Mouse (Mus musculus) midbrain, embryonic 15.5 days (tissue): Measurements from ENCODE around the gene Abhd17a. TPM values are rescaled to one million over a fixed set of nuclear protein-coding genes. Genes with fewer than 3 reads are reported as not detected.

Experiments used
- ATAC-seq: fragments of 200-750 bp; cut with Nextera tagmentation; replicated peaks from 2 replicates; pipeline ENCODE4 v1.8.0; 2017; ENCODE audit warnings: moderate TSS enrichment
- H3K27ac ChIP-seq: fragments of 300-500 bp; sonication (generic); 2 replicates; pipeline ENCODE4 v1.5.1; 2015; ENCODE audit warnings: mild to moderate bottlenecking, inconsistent platforms
- H3K27me3 ChIP-seq: fragments of 300-500 bp; sonication (generic); replicated peaks from 2 replicates; pipeline ENCODE4 v1.6.1; 2015; ENCODE audit warnings: inconsistent platforms
- H3K36me3 ChIP-seq: fragments of 300-500 bp; sonication (generic); replicated peaks from 2 replicates; pipeline ENCODE4 v1.6.1; 2015; ENCODE audit warnings: inconsistent platforms
- H3K4me1 ChIP-seq: fragments of 300-500 bp; sonication (generic); 2 replicates; pipeline ENCODE4 v1.6.1; 2015; ENCODE audit warnings: inconsistent platforms
- H3K4me2 ChIP-seq: fragments of 300-500 bp; sonication (generic); 2 replicates; pipeline ENCODE4 v1.6.1; 2015; ENCODE audit warnings: inconsistent platforms, mild to moderate bottlenecking, moderate library complexity
- H3K4me3 ChIP-seq: fragments of 300-500 bp; sonication (generic); 2 replicates; pipeline ENCODE4 v1.5.1; 2015; ENCODE audit warnings: mild to moderate bottlenecking, inconsistent platforms
- H3K9ac ChIP-seq: fragments of 300-500 bp; sonication (generic); 2 replicates; pipeline ENCODE4 v1.6.1; 2015; ENCODE audit warnings: mild to moderate bottlenecking, inconsistent platforms
- H3K9me3 ChIP-seq: fragments of 300-500 bp; sonication (generic); 2 replicates; pipeline ENCODE4 v1.6.1; 2016; ENCODE audit warnings: inconsistent platforms
- WGBS: fragments of 180-500 bp; shearing (Covaris S2); methylation state at CpG from one replicate; pipeline ENCODE4 v1.1.7; 2015; ENCODE audit warnings: mixed read lengths; 5-methylcytosine and 5-hydroxymethylcytosine counted together
- polyA plus RNA-seq: library from polyadenylated mRNA; unstranded; fragments of >200 nt; fragmentation: Nextera tagmentation; extraction: Ambion mirVana; gene quantifications from 2 replicates; pipeline ENCODE4 v1.2.1, GENCODE M21; 2015

Abhd17a gene
- polyA plus RNA-seq, 1 experiment from 2014 or later, result 126 TPM

GRCm38 (mm10) chr10:80570419-80570818 lies 19.7 kb downstream of the Abhd17a start:
- peak overlapping the region; percentile 11; the same call in 1 of the 2 replicates for H3K9ac ChIP-seq
- no peak overlapping the region for H3K27ac ChIP-seq

DNA sequence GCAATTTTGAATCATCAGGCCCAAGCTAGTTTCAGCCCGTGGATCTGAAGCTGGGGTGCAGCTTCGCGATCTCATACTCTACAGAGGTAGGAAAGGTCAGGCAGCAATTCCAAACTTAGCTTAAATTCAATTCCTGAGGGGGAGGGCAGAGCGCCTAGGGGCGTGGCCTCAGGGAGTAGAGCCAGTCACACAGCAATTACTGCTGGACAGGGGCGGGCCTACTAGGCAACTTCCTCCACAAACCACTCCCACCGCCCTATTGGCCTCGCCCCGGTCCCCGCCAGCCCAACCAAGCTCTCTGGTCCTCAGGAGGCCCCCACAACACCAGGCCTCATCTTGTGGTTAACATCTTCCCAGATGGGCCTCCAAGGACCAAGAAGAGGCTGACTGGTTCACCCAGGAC lies 20.5 kb downstream of the Abhd17a start:
- Histone ChIP-seq H3K27me3 (no peaks in the 10 kb centered on the region), H3K4me2 (no peak overlapping the region), H3K4me3 (no peak overlapping the region), H3K9me3 (no peaks in the 10 kb centered on the region), H3K4me1 (peaks cover 42% of the 10 kb centered on the region), H3K27ac (no peak overlapping the region), H3K36me3 (no peaks in the 10 kb centered on the region), H3K9ac (no peak overlapping the region)
- ATAC-seq, result no peak
- 37% methylated on average over 10 of the region's 10 CpGs for WGBS

More at GRCm38 (mm10) chr10:80570419-80570818, 19.7 kb downstream of the Abhd17a start:
- no peak overlapping the region for H3K4me3 ChIP-seq
- no peak for ATAC-seq
- no peaks in the 10 kb centered on the region for H3K36me3 ChIP-seq
- H3K4me1 ChIP-seq, result peaks cover 50% of the 10 kb centered on the region
- H3K9me3 ChIP-seq, result no peaks in the 10 kb centered on the region
- no peaks in the 10 kb centered on the region for H3K27me3 ChIP-seq
- 89% methylated on average over 10 of the region's 10 CpGs for WGBS
- H3K4me2 ChIP-seq, result peak overlapping the region; percentile 36; the same call in 1 of the 2 replicates

DNA sequence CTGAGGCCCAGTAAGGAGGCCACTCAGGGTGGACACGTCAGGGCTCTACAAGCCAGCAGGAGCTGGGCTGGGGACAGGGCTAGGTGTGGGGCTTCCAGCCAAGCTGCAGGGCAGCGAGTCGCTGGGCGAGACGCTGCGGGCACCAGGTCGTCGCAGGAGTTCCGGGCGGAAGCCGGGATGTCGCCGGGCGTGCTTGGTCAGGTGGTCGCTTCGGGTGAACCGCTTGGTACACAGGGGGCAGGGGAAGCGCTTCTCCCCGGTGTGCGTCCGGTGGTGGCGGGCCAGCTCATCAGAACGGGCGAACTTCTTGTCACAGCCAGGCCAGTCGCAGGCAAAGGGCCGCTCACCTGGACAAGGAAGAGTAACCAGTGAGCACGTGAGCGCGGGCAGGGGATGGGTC lies 21.3 kb downstream of the Abhd17a start:
- H3K4me1 ChIP-seq, result peaks cover 34% of the 10 kb centered on the region

DNA sequence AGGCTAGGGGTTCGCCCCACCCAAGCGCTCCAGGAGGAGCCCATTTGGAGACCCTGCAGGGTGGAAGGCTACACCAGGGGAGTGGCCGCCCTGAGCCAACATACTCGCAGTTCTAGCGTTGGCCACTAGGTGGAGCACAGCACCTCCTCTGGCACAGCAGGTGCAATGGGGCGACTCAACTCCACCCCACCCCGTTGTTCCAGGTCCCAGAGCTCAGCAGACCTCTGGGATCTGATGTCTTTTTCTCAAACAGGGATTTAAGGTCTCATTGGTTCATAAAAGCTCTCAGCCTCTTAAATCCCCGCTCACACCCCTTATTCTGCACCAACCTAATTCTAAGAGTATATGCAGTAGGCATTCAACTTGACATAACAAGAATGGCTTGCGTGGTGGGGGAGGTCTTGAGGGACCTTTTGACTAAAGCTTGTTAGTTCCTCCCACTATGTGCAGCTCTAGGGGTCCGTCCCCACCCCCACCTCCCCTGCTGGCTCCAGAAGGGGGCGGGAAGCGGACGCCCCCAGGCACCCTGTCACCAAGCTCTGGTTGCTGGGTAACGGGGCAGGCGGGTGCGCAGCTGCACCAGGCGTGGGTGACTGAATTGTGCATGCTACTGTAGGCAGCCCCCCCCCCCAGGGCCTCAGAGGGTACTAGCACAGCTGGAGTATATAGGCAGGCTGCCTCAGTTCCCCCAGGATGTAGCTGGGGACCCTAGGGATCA lies 23.6 kb downstream of the Abhd17a start:
- Histone ChIP-seq H3K9ac (no peak overlapping the region), H3K4me2 (peak overlapping the region; percentile 44), H3K27me3 (no peaks in the 10 kb centered on the region), H3K27ac (peak overlapping the region; percentile 78), H3K36me3 (no peaks in the 10 kb centered on the region), H3K4me3 (peak overlapping the region; percentile 11), H3K4me1 (peaks cover 36% of the 10 kb centered on the region), H3K9me3 (no peaks in the 10 kb centered on the region)
- 13% methylated on average over 17 of the region's 17 CpGs for WGBS
- ATAC-seq, result peak; percentile 59

More for the DNA sequence above, 21.3 kb downstream of the Abhd17a start:
- H3K9ac ChIP-seq, result no peak overlapping the region
- 96% methylated on average over 29 of the region's 29 CpGs for WGBS
- H3K36me3 ChIP-seq, result no peaks in the 10 kb centered on the region
- no peak for ATAC-seq
- no peaks in the 10 kb centered on the region for H3K27me3 ChIP-seq
- no peaks in the 10 kb centered on the region for H3K9me3 ChIP-seq
- no peak overlapping the region for H3K27ac ChIP-seq
- no peak overlapping the region for H3K4me2 ChIP-seq
- no peak overlapping the region for H3K4me3 ChIP-seq

- Histone ChIP-seq H3K27me3 (no peaks in the 10 kb centered on the region), H3K4me2 (peak within 1 kb of the TSS; percentile 79), H3K4me1 (peaks cover 50% of the 10 kb centered on the region), H3K36me3 (no peaks in the 10 kb centered on the region), H3K9me3 (no peaks in the 10 kb centered on the region), H3K9ac (peak within 1 kb of the TSS; percentile 89), H3K4me3 (peak within 1 kb of the TSS; percentile 81), H3K27ac (peak within 1 kb of the TSS; percentile 89)
- under 1% methylated on average over 72 of the region's 72 CpGs for WGBS
- peak; percentile 86 for ATAC-seq
These were observed 28.8 kb downstream of the Abhd17a start, which contains the start of gene Rexo1 for GRCm38 (mm10) chr10:80561116-80561944. Gene Rexo1 (minus strand): TSS chr10:80561560.

GRCm38 (mm10) chr10:80560621-80561020 lies 29.5 kb downstream of the Abhd17a start:
- Histone ChIP-seq H3K27ac (peak overlapping the region; percentile 89; the same call in 1 of the 2 replicates), H3K9ac (peak overlapping the region; percentile 89), H3K4me1 (peaks cover 48% of the 10 kb centered on the region), H3K27me3 (no peaks in the 10 kb centered on the region), H3K36me3 (no peaks in the 10 kb centered on the region), H3K9me3 (no peaks in the 10 kb centered on the region), H3K4me2 (peak overlapping the region; percentile 79), H3K4me3 (peak overlapping the region; percentile 81)
- 2% methylated on average over 13 of the region's 13 CpGs for WGBS
- ATAC-seq, result no peak

- H3K36me3 ChIP-seq, result no peaks in the 10 kb centered on the region
- peaks cover 48% of the 10 kb centered on the region for H3K4me1 ChIP-seq
- no peak overlapping the region for H3K9ac ChIP-seq
- no peak overlapping the region for H3K4me3 ChIP-seq
- H3K27ac ChIP-seq, result no peak overlapping the region
- WGBS, result 87% methylated on average over 7 of the region's 7 CpGs
- no peak overlapping the region for H3K4me2 ChIP-seq
- ATAC-seq, result no peak
- no peaks in the 10 kb centered on the region for H3K27me3 ChIP-seq
- no peaks in the 10 kb centered on the region for H3K9me3 ChIP-seq
These were observed 30.7 kb downstream of the Abhd17a start for GRCm38 (mm10) chr10:80559431-80559830.

DNA sequence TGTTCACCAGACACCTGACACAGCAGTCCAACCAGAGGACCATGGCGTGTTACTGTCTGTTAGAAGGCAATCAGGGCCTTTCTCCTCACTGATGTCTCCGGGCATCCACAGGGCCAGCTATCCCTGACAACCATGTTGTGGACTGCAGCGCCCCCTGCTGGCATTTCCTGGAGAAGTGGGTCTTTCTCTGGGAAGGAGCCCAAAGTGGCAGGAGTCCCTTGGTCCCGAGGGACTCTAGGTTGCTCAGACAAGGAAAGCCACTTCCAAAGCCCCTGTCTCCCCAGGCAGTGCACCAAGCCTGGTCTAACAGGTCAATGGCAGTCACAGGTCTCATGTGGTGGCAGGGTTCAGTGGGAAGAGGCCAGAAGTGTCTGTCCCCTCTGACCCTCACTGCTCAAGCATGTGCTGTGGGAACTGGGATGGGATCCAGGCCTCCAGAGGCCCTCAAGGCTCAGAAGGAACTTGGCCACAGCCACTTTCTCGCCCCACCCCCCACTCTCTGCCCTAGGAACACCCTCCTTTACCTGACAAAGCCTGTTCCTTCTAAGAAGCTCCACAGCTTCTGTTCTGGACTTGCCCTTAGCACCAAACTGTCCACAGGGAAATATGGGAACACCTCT lies 32.7 kb downstream of the Abhd17a start:
- Histone ChIP-seq H3K36me3 (no peaks in the 10 kb centered on the region), H3K9me3 (no peaks in the 10 kb centered on the region), H3K9ac (no peak overlapping the region), H3K4me2 (no peak overlapping the region), H3K4me1 (peaks cover 41% of the 10 kb centered on the region), H3K27ac (no peak overlapping the region), H3K27me3 (no peaks in the 10 kb centered on the region), H3K4me3 (no peak overlapping the region)
- WGBS, result 32% methylated on average over 5 of the region's 5 CpGs
- ATAC-seq, result no peak

DNA sequence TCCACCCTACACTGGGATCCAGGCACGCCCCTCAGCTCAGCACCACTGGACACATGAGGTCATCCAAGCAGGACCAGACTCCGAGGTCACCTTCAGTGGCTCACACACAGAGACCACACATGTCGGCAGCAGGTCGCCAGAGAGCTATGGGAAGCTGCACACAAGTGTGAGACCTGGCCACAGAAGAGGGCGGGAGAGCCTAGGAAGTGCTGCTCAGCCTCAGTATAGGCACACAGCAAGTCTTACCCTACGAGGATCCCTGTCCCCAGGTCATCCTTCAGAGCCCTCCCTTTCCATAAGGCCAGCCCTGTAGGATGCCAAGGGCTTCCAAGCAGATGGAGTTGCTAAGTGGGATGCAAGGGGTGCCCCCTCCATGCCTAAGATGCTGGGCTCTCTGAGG lies 36.1 kb downstream of the Abhd17a start:
- peaks cover 19% of the 10 kb centered on the region for H3K4me1 ChIP-seq
- no peak overlapping the region for H3K4me3 ChIP-seq
- no peaks in the 10 kb centered on the region for H3K9me3 ChIP-seq
- peaks cover 9% of the 10 kb centered on the region; the same call in 1 of the 2 replicates for H3K36me3 ChIP-seq
- WGBS, result 88% methylated on average over 6 of the region's 6 CpGs
- no peak overlapping the region for H3K4me2 ChIP-seq
- ATAC-seq, result no peak
- H3K27me3 ChIP-seq, result no peaks in the 10 kb centered on the region
- H3K9ac ChIP-seq, result no peak overlapping the region
- no peak overlapping the region for H3K27ac ChIP-seq

DNA sequence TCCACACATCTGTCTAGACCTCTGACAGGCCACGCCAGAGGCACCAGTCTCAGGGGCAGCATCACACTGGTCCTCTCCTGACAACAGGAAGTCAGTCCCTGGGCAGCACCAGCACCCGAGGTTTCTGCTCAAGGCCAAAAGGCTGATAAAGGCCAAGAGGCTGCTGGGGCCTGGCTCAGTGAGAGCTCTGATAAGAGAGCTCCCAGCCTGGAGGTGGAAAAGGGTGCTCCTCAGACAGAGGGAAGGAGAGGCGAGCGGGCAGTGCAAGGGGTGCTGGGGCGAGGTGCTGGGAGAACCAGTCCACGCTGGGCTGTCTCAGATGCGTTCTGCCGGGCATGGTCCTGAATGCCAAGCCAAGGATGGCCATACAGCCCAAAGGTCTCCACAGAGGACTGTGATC lies 36.6 kb downstream of the Abhd17a start:
- Histone ChIP-seq H3K9ac (no peak overlapping the region), H3K4me3 (no peak overlapping the region), H3K4me1 (peaks cover 20% of the 10 kb centered on the region), H3K27ac (no peak overlapping the region), H3K9me3 (no peaks in the 10 kb centered on the region), H3K27me3 (no peaks in the 10 kb centered on the region), H3K36me3 (peaks cover 9% of the 10 kb centered on the region; the same call in 1 of the 2 replicates), H3K4me2 (no peak overlapping the region)
- 90% methylated on average over 8 of the region's 8 CpGs for WGBS
- ATAC-seq, result no peak

DNA sequence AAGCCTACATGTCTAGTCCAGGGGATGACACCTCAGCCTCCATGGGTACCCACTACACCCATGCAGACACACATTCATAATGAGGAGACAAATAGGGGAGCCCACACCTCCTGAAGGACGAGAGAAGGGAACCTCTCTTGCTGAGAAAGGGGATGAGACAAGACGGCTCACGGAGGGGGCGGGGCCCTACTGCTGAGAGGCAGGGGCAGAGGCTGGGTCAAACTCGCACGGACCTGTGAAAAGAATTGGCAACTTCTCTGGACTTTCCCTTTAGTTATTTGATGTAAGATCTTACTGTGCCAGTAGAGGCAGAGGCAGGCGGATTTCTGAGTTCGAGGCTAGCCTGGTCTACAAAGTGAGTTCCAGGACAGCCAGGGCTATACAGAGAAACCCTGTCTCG lies 37.8 kb downstream of the Abhd17a start:
- no peak for ATAC-seq
- Histone ChIP-seq H3K27ac (no peak overlapping the region), H3K4me1 (peaks cover 9% of the 10 kb centered on the region), H3K4me2 (no peak overlapping the region), H3K27me3 (no peaks in the 10 kb centered on the region), H3K9ac (no peak overlapping the region), H3K4me3 (no peak overlapping the region), H3K9me3 (no peaks in the 10 kb centered on the region), H3K36me3 (peaks cover 15% of the 10 kb centered on the region; the same call in 1 of the 2 replicates)
- WGBS, result 68% methylated on average over 9 of the region's 9 CpGs

GRCm38 (mm10) chr10:80549279-80549678 lies 40.9 kb downstream of the Abhd17a start:
- no peak overlapping the region for H3K27ac ChIP-seq
- 88% methylated on average over 21 of the region's 21 CpGs for WGBS
- no peak overlapping the region for H3K4me3 ChIP-seq
- no peak overlapping the region for H3K9ac ChIP-seq
- H3K27me3 ChIP-seq, result no peaks in the 10 kb centered on the region
- H3K4me1 ChIP-seq, result peaks cover 4% of the 10 kb centered on the region; the same call in 1 of the 2 replicates
- H3K4me2 ChIP-seq, result no peak overlapping the region
- peaks cover 30% of the 10 kb centered on the region for H3K36me3 ChIP-seq
- H3K9me3 ChIP-seq, result no peaks in the 10 kb centered on the region
- ATAC-seq, result no peak
